Mouse (Mus musculus): ENCODE measurements around the gene Hivep3. TPM values are rescaled to one million over a fixed set of nuclear protein-coding genes. Genes with fewer than 3 reads are reported as not detected.

Hivep3 gene
- total RNA-seq, 2 experiments from 2014 or later: 44.1 to 46.2 TPM

- DNase-seq (ENCODE audit: low spot score in 2 of 2): peak in 1 of 2 experiments; percentile 79
Measured at GRCm38 (mm10) chr4:119903328-119903727, 169.7 kb downstream of the Hivep3 start.

- no peak for DNase-seq (ENCODE audit: low spot score in 2 of 2)
Measured at GRCm38 (mm10) chr4:119903806-119904205, 170.2 kb downstream of the Hivep3 start.

GRCm38 (mm10) chr4:119904296-119904695, 170.7 kb downstream of the Hivep3 start:
- DNase-seq (ENCODE audit: low spot score in 2 of 2): no peak

GRCm38 (mm10) chr4:119907106-119907505, 173.5 kb downstream of the Hivep3 start:
- DNase-seq (ENCODE audit: low spot score in 2 of 2): no peak

GRCm38 (mm10) chr4:119911071-119911904, 177.7 kb downstream of the Hivep3 start:
- no peak for DNase-seq (ENCODE audit: low spot score in 2 of 2)

- DNase-seq (ENCODE audit: low spot score in 2 of 2): no peak
Measured at GRCm38 (mm10) chr4:119912216-119912615, 178.6 kb downstream of the Hivep3 start.

GRCm38 (mm10) chr4:119914194-119914593, 180.6 kb downstream of the Hivep3 start:
- DNase-seq (ENCODE audit: low spot score in 2 of 2): no peak

- DNase-seq (ENCODE audit: low spot score in 2 of 2): no peak
Measured at GRCm38 (mm10) chr4:119915069-119915468, 181.5 kb downstream of the Hivep3 start.

GRCm38 (mm10) chr4:119917502-119917901, 183.9 kb downstream of the Hivep3 start:
- DNase-seq (ENCODE audit: low spot score in 2 of 2): no peak

GRCm38 (mm10) chr4:119919349-119919748, 185.8 kb downstream of the Hivep3 start:
- no peak for DNase-seq (ENCODE audit: low spot score in 2 of 2)

GRCm38 (mm10) chr4:119921022-119921717, 187.6 kb downstream of the Hivep3 start:
- no peak for DNase-seq (ENCODE audit: low spot score in 2 of 2)

GRCm38 (mm10) chr4:119921723-119922266, 188.2 kb downstream of the Hivep3 start:
- no peak for DNase-seq (ENCODE audit: low spot score in 2 of 2)

GRCm38 (mm10) chr4:119922945-119923344, 189.4 kb downstream of the Hivep3 start:
- no peak for DNase-seq (ENCODE audit: low spot score in 2 of 2)

- DNase-seq (ENCODE audit: low spot score in 2 of 2): no peak
Measured at GRCm38 (mm10) chr4:119923410-119923809, 189.8 kb downstream of the Hivep3 start.

GRCm38 (mm10) chr4:119925052-119925451, 191.5 kb downstream of the Hivep3 start:
- no peak for DNase-seq (ENCODE audit: low spot score in 2 of 2)

GRCm38 (mm10) chr4:119931923-119932322, 198.3 kb downstream of the Hivep3 start:
- DNase-seq (ENCODE audit: low spot score in 2 of 2): no peak

- no peak for DNase-seq (ENCODE audit: low spot score in 2 of 2)
Measured at GRCm38 (mm10) chr4:119932549-119933257, 199.1 kb downstream of the Hivep3 start.

- DNase-seq (ENCODE audit: low spot score in 2 of 2): no peak
Measured at GRCm38 (mm10) chr4:119934901-119935300, 201.3 kb downstream of the Hivep3 start.

GRCm38 (mm10) chr4:119937876-119938275, 204.3 kb downstream of the Hivep3 start:
- DNase-seq (ENCODE audit: low spot score in 2 of 2): peak; percentile 75 to 80

- no peak for DNase-seq (ENCODE audit: low spot score in 2 of 2)
Measured at GRCm38 (mm10) chr4:119938518-119938917, 204.9 kb downstream of the Hivep3 start.

- DNase-seq (ENCODE audit: low spot score in 2 of 2): no peak
Measured at GRCm38 (mm10) chr4:119939786-119940185, 206.2 kb downstream of the Hivep3 start.

Measured in layer of hippocampus, postnatal 14 days (tissue).